Mouse (Mus musculus) right cerebral cortex, postnatal 14 days (tissue): ENCODE measurements at regions not wholly inside any gene's neighbourhood (a gene's known extent, or its start where the extent isn't known, plus 50 kb on each side); places are given as distances from the start of the nearest gene placed in this dataset.

Experiments used
- DNase-seq: peaks from one replicate; pipeline ENCODE4 v3.0.0; 2022

GRCm38 (mm10) chr7:74224378-74224777 is 210.9 kb upstream of the St8sia2 start:
- DNase-seq: no peak

GRCm38 (mm10) chr7:74200661-74201060 is 187.2 kb upstream of the St8sia2 start:
- DNase-seq: peak; percentile 15

- DNase-seq: no peak
Observed at GRCm38 (mm10) chr7:74198796-74199195, 185.3 kb upstream of the St8sia2 start.

- no peak for DNase-seq
Observed at GRCm38 (mm10) chr7:74184661-74185060, 171.2 kb upstream of the St8sia2 start.

- no peak for DNase-seq
Observed at GRCm38 (mm10) chr7:74174206-74174605, 160.7 kb upstream of the St8sia2 start.

GRCm38 (mm10) chr7:74173230-74173612 is 159.7 kb upstream of the St8sia2 start:
- no peak for DNase-seq

- no peak for DNase-seq
Observed at GRCm38 (mm10) chr7:74172504-74173229, 159.2 kb upstream of the St8sia2 start.

- DNase-seq: no peak
Observed at GRCm38 (mm10) chr7:74151590-74151989, 138.1 kb upstream of the St8sia2 start.

- no peak for DNase-seq
Observed at GRCm38 (mm10) chr7:74143236-74143635, 129.7 kb upstream of the St8sia2 start.

- no peak for DNase-seq
Observed at GRCm38 (mm10) chr7:74138169-74138568, 124.7 kb upstream of the St8sia2 start.

GRCm38 (mm10) chr7:74130206-74130836 is 116.8 kb upstream of the St8sia2 start:
- DNase-seq: no peak

- DNase-seq: no peak
Observed at GRCm38 (mm10) chr7:74112071-74112470, 98.6 kb upstream of the St8sia2 start.

- no peak for DNase-seq
Observed at GRCm38 (mm10) chr7:74108347-74108746, 94.9 kb upstream of the St8sia2 start.

GRCm38 (mm10) chr7:74107176-74107928 is 93.9 kb upstream of the St8sia2 start:
- DNase-seq: no peak

GRCm38 (mm10) chr7:74091402-74092025 is 78.0 kb upstream of the St8sia2 start:
- DNase-seq: no peak

GRCm38 (mm10) chr7:74080846-74081235 is 67.4 kb upstream of the St8sia2 start:
- no peak for DNase-seq

GRCm38 (mm10) chr7:74080079-74080845 is 66.8 kb upstream of the St8sia2 start:
- no peak for DNase-seq

- no peak for DNase-seq
Observed at GRCm38 (mm10) chr7:74072632-74073031, 59.1 kb upstream of the St8sia2 start.

GRCm38 (mm10) chr7:74070836-74071235 is 57.3 kb upstream of the St8sia2 start:
- no peak for DNase-seq

- no peak for DNase-seq
Observed at GRCm38 (mm10) chr7:74065449-74066099, 52.1 kb upstream of the St8sia2 start.
